Mouse (Mus musculus): ENCODE measurements around the gene Ahctf1. TPM values are rescaled to one million over a fixed set of nuclear protein-coding genes. Genes with fewer than 3 reads are reported as not detected.

Gene Ahctf1
- polyA plus RNA-seq, 1 experiment from 2014 or later, result 27.5 TPM

Other genes with a start within 250 kb of the Ahctf1 start
- gene Sccpdh, start 135.5 kb downstream of the Ahctf1 start, polyA plus RNA-seq (2015; fragmentation: Nextera tagmentation; extraction: Ambion mirVana), result 86.9 and 88.0 TPM in 2 replicates
- not detected in 2 replicates for gene Kif28, start 58.4 kb downstream of the Ahctf1 start, polyA plus RNA-seq (2015; fragmentation: Nextera tagmentation; extraction: Ambion mirVana)
- 0.13 TPM in 1 of 2 replicates, not detected in the other for gene Gm10518, start 304 bp downstream of the Ahctf1 start, polyA plus RNA-seq (2015; fragmentation: Nextera tagmentation; extraction: Ambion mirVana)
- 20.4 and 22.3 TPM in 2 replicates for gene Cdc42bpa, start 156.8 kb upstream of the Ahctf1 start, polyA plus RNA-seq (2015; fragmentation: Nextera tagmentation; extraction: Ambion mirVana)

All from limb, embryonic 13.5 days (tissue).